Mouse (Mus musculus): ENCODE measurements around the gene Abhd14a.
A peak's percentile ranks its signal among the peaks of the same experiment; 100 is the strongest.
"Not testable (repeated sequence)": the region's sequence is repeated elsewhere in the genome, so short reads cannot be mapped to it uniquely, and the experiment has no call there.

Gene Abhd14a

DNA sequence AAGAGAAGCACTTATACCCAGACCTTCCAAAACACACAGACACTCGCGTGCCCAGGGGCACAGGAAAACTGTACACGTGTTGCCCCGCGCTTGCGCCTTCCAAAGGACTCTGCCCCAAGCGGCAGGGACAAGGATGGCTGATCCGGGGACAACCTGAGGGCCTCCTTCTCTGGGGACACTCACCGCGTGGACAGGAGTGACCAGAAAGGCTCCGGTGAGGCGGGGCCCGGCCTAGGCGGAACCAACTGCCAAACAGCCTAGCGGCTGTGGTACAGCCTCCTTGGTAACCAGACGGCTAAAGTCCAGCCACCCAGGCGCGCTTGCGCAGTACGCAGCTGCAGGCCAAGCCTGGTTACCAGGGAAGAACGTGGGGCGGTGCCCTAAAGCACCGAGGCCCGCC, at the start of gene Abhd14a, which contains the start of gene Abhd14b:
TSS of gene Abhd14a (minus strand) at position 331 of the 400 bp plus-strand sequence.
TSS of gene Abhd14b (plus strand) at position 112 of the 400 bp plus-strand sequence.
- DNase-seq (ENCODE audit: low spot score), result peak; percentile 85

DNA sequence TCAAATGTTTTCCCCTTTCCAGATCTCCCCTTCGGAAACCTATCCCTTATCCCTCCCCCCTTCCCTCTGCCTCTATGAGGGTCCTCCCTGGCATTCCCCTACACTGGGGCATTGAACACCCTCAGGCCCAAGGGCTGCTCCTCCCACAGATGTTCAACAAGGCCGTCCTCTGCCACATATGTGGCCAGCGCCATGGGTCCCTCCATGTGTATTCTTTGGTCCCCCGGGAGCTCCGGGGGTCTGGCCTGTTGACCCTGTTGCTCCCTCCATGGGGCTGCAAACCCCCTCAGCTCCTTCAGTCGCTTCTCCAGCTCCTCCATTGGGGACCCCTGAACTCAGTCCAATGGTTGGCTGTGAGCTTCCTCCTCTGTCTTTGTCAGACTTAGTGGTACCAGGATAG, 40.1 kb upstream of the Abhd14a start:
- not testable (repeated sequence) for DNase-seq (ENCODE audit: low spot score)

DNA sequence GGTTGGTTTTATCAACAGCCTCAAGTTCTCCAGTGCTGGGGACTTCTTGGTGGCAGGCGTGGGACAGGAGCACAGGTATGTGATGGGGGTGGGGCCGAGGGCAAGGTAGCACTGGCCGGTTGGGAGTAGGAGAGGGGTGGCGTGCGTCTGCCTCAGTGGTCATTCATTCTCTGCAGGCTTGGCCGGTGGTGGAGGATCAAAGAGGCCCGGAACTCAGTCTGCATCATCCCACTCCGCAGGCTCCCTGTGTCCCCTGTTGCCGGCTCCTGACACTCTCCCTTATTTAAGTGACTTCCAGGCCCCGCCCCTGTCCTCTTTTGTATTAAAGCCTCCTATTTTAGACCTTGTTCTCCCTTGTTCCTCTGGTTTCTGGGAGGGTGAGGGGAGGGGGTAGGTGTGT, 37.6 kb upstream of the Abhd14a start:
- DNase-seq (ENCODE audit: low spot score), result no peak

DNA sequence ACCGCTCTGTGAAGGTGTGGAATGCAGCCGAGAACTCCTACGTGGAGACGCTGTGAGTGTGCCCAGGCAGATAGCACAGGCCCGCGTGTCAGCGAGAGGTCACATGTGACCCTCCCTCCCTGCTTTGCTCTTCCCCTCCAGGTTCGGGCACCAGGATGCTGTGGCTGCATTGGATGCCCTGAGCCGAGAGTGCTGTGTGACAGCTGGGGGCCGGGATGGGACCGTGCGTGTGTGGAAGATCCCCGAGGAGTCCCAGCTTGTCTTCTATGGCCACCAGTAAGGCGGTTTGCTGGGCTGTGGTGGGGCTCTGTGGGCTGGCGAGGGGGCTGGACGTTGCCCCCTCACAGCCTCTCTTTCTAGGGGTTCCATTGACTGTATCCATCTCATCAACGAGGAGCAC, 36.1 kb upstream of the Abhd14a start:
- DNase-seq (ENCODE audit: low spot score), result no peak

DNA sequence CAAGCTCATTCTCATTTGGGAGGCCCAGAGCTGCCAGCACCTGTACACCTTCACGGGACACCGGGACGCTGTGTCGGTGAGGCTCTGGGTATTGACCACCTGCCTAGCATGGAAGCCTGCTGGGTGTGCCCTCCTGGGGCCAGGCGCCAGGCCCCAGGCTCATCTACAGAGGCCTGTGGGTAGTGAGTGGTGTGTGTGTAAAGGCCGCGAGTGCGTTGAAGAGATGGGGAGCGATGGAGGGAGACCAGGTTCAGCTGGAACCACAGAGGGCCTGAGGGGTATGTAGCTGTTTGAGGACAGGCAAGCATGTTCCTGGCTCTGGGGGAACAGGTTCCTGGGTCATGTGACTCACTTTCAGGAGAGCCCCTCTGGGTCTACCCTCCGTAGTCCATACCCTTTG, 35.7 kb upstream of the Abhd14a start:
- DNase-seq (ENCODE audit: low spot score), result no peak

DNA sequence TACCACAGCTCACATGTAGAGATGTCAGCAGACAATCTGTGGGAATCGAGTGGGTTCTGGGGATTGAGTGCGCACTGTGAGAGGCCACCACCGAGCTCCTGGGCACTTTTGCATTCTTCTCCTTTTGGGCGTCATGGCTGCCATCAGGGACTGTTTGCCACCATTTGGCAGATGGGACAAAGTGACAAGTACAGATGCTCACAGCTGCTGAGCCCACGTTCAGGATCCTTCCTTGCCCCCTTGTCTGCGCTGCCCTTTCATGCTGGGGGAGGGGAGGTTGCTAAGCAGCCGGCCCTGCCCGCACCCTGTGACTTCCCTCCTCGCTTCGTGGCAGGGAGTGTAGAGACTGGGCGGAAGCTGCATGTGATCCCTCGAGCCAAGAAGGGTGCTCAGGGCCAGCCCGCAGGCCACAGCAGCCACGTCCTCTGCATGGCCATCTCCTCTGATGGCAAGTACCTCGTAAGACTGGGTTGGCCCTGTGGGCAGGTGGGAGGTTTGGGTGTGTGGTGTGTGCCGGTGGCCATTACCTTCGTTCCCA, 35.2 kb upstream of the Abhd14a start:
- DNase-seq (ENCODE audit: low spot score), result no peak

DNA sequence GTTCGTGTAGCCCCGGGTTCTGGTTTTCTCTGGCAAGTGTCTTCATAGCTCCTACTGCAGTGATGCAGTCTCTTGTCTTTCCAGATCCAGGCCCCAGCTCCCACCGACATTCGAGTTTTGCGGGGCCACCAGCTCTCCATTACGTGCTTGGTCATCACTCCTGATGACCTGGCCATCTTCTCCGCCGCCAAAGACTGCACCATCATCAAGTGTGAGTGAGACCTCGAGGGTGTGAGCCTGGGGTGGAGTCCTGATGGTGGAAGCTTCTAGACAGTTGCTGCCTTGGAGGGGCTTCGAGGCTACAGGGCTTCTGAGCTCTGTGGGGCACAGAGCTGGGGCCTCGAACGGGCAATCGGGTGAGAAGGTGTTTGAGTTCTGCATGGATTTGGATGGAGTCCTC, 34.2 kb upstream of the Abhd14a start:
- no peak for DNase-seq (ENCODE audit: low spot score)

DNA sequence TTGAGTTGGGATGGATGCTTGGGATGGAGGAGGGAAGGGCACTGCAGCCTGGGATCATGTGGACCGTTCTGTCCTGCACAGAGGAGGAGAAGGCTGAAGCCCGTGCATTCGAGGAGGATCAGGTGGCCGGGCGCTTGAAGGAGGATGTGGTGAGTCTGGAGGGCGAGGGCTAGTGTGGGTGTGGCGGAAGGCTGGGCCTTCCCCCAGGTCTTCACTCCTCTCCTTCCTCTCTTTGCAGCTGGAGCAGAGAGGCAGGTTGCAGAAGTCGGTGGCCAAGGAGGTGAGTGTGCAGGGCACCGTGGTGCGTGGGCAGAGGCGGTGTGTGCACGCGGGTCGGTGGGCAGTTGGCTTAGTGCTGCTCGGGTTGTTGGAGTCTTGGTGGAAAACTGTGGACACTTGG, 33.6 kb upstream of the Abhd14a start:
- no peak for DNase-seq (ENCODE audit: low spot score)

DNA sequence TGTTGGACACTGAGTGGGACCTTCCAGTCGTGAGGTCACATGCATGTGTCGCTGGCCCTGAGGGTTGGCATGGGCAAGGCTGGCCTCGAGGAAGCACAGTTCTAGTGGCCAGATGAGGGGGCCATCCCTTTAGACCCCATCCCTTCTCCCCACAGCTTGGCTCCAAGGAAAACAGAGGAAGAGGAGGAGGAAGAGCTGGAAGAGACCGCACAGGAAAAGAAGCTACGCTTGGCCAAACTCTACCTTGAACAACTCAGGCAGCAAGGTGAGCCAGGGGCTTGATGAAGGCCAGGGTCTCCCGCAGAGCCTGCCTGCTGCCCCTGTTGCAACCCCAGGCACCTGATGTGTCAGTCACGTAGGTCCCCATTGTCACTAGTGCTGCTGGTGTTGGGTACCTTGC, 33.1 kb upstream of the Abhd14a start:
- DNase-seq (ENCODE audit: low spot score), result no peak

DNA sequence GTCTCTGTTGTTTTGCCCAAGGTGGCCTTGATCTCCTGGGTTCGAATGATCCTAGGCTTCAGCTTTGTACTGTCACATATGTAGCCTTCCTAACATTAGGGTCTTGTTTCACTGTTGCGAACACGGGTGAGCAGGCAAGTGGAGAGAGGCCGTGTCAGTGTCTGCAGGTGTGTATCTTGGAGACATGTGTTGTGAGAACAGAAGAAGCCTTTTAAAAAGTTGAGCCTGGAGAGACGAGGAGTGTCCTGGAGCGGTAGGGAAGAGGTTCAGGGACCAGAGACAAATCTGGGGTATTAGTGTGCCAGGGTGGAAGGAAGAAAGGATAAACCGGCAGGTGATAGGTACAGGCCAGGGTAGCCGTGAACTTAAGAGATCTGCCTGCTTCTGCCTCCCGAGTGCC, 30.6 kb upstream of the Abhd14a start:
- no peak for DNase-seq (ENCODE audit: low spot score)

DNA sequence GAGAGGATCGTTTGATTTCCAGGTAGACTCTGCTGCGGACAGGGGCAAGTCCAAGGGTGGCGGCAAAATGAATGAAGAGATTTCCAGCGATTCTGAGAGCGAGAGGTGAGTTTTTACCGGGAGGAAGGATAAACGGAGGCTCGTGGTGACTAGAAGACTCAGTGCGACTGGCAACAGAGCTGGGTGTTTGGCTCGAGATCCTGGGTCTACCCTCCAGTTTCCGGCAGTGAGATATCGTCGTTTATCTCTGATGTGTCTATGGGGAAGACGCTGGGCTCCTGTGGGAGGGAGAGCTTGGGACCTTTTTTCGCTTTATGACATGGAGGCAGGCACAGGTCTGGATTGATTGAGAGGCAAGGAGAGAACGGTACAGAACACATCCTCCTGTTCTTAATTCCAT, 30.2 kb upstream of the Abhd14a start:
- DNase-seq (ENCODE audit: low spot score), result no peak

DNA sequence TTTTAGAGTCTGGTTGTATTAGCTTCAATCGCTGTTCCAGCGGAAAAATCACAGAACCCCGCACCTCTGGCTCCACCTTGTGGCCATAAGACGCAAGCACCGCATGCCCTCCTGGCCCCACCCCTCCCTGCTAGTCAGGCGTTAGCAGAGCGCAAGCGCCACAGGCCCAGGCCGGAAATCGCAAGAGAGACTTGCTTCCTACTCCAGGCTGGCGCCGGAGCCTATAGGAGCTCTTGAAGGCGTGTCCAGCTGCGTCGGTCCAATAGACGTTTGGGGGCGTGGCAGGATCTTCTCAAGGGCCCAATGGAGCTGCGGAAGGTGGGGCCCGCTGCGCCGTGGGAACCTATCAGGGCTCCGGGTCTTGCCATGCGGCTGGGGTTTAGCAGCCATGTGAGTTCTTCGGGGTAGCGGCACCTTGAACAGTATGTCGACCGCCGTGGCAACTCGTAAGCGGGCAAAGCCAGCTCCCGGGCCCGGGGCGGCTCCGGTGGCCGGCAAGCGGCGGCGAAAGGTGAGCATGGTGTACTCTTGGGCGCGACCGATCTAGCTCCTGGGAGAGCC, 29.5 kb upstream of the Abhd14a start, which contains the start of gene Parp3:
TSS of gene Parp3 (minus strand) at position 26 of the 561 bp plus-strand sequence.
- DNase-seq (ENCODE audit: low spot score), result peak; percentile 96

DNA sequence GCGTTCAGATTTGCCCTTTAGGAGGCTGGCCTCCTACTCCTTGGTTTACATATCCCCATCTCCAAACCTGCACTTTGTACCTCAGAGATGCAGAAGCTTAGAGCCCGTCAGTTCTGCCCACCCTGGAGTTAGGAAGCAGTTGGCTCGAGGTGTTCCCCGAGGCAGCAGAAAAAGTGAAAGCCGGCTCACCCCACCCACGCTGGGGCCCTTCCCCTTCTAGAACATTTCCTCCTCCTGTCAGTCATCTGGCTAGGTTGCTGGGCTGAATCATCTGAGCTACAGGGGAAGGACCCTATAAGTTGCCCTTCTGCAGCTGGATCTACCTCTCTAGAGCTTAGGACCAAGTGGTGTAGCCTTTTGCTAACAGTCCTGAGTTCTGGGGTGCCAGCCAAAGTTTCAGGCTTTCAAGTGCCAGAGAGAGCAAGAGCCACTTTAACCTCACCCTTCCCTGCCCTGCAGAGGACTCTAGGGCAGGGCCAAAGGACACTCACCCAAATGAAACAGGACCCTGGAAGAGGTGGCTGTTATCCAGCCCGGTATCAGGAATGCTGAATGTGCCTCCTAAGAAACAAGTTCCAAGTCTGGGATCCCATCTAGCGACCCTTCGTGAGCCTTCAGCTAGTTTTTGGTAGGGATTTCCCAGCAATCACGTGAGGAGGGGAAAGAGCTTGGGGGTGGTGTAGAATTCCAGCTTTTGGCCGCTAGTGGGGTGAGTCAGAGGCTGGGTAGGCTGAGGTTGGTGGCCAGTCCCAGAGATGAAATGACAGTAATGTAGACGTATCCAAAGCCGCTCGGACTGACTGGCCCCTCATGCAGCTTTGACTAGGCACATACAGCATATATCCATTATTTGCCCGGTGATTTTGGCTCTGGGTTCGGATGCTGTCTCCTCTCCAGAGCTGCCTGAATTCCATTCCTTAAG, 28.8 kb upstream of the Abhd14a start:
- no peak for DNase-seq (ENCODE audit: low spot score)

DNA sequence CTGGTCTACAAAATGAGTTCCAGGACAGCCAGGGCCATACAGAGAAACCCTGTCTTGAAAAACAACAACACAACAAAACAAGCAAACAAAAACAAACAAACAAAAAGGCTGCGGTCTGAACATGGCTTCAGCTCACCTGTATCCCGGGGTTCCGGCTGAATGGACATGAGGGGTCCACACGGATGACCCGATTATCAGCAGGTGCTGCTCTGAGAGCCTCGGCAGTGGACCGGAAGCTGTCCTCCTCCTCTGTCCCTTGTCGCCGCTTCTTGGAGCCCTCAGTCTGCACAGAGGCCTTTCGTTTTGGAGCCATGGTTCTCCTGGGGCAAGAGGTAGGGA, 28.2 kb upstream of the Abhd14a start, which contains the start of gene Rrp9:
TSS of gene Rrp9 (plus strand) at position 301 of the 339 bp plus-strand sequence.
- DNase-seq (ENCODE audit: low spot score), result no peak

DNA sequence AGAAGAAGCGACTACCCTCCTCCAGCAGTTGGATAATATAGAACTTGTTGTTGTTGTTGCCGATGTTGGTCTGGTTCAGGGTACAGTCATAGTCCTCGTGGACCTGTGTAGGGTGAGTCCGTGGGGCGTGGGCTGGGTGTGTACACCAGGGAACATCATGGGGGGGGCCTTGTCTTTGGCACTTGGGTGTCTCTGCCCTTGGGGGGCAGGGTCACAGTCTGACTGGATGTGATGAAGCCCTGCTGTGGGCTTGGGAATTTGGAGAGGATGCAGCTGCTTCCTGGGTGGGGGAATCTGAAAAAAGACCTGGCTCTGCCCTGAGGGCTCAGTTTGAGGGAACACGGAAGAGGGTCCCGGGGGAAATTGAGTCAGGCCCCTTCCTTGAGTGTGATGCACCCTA, 27.6 kb upstream of the Abhd14a start:
- DNase-seq (ENCODE audit: low spot score), result no peak

DNA sequence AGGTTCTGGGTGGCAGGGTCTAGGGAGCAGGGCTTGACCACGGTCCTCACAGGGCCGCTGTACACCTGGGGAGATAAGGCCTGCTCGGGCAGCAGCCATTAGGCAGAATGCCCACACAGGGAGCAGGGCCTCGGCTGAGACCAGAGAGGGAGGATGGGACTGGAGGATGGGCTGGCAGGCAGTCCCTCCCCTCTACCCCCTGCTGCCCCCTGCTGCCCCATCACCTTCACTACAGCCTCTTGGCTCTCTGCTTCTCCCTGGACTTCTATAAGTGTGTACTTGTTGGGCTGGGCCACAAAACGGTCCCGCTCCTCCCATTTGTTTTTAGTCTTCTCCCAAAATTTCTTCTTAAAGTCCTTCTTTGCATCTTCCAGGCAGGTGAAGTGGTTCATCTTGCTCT, 27.0 kb upstream of the Abhd14a start:
- DNase-seq (ENCODE audit: low spot score), result no peak

DNA sequence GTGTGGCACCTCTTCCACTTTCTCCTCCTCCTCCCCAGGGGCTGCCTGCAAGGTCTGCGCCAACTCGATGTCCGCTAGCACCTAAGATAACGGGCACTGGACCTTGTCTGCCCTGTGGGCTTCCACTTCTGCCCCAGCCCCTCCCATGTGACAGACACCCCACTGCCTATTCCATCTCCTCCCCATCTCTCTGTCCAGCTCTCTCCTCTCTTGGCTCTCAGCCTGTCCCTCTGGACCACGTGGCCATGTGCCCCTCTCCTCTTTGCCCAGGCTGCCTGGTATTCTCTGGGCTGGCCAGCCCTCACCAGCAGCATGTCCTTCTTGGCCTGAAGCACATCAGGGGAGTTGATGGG, 26.3 kb upstream of the Abhd14a start:
- DNase-seq (ENCODE audit: low spot score), result peak; percentile 0

DNA sequence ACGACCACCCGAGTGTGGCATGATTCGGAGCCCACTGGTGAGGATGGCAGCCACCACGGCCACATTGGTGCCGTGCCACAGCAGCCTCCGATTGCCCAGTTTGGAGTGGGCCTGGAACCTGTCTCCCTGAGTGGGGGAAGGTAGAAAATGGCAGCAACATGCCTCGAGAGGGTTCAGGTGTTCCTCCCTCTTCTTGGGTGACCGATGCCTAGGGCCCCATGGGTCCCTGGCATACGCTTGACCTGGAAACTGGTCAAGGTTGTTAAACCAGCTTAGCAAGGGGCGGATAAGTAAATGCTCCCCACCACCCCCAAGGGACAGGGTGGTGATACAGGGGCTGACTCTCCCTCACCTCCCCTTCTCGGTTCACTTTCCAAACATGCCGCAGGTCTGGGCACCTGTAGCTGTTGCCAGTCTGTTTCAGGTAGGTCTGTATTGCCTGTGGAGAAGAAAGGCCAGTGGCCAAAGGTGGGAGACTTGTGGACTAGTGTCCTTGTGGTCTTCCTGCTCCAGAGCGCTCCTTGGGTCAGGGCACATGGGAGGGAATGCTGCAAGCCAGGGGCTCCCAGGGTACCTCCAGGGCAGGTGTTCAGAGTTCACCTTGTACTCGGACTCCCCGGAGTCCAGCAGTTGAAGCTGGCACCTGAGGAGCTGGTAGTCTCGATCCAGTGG, 25.7 kb upstream of the Abhd14a start:
- DNase-seq (ENCODE audit: low spot score), result peak; percentile 1

DNA sequence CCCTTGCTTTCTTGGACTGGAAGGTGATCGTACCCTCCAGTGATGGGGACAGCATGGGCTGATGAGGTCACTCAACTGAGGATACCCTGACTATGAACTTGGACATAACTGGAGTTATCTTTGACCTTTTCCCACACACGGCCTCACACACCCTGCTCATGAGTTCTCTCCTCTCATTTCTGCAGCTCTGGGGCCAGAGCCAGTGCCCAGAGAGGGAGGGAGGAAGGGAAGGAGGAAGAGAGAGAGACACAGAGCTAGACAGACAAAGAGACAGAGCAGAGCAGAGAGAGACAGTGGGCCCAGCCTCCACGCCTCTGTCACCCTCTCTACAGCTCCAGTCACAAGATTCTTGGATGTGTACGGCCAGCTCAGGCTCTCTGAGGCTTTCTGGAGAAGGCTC, 24.8 kb upstream of the Abhd14a start:
- peak; percentile 1 for DNase-seq (ENCODE audit: low spot score)

DNA sequence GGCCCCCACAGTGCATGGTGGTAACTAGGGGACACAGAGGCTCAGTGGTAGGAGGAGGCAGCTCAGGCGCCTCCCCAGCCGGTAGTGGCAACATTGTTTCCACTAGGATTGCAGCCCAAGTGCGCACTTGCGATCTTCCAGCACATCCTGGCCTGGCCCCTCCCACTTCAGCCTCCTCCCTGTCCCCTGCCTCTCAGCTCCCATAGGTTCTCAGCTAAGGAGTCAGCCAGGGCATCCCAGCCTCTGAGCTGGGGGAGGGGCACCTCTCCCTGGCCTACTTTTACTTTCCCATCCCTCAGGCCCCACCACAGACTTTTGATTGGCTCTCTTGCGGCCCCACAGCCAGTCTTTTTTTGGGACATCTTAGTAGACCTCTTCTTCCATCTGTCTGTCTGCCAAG, 24.4 kb upstream of the Abhd14a start:
- DNase-seq (ENCODE audit: low spot score), result peak; percentile 20

DNA sequence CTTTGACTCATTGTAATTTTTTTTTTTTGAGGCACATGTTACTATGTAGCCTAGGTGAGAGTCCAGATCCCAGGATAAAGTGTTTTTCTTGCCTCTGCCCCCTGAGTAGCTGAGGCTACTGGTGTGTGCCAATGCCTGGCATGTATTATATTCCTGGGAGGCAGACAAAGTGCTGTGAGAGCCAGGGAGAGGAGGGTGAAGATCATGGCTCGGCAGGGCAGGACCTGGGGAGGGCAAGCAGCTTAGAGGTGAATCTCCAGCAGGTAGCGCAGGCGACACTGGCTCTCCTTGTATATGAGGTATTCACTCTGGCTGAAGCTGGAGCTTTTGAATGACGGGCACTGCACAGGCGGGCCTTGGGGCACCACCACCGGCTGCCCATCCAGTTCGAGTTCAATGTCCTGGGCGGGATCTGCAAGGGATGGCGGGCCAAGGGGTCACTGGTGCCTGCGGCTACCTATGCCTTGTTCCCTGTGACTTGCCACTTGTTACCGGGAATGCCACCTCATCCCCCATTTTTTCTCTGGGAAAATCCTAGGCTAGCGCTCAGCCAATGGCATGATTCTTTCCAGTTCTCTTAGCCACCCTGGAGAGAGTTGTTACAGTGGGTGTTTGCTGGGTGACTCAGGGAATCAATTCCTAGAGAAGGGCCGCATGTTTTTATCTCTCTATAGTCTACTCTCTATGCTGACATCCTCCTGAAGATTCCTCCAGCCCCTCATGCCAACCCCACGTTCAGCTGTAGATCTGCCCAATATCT, 23.7 kb upstream of the Abhd14a start:
- DNase-seq (ENCODE audit: low spot score), result no peak

DNA sequence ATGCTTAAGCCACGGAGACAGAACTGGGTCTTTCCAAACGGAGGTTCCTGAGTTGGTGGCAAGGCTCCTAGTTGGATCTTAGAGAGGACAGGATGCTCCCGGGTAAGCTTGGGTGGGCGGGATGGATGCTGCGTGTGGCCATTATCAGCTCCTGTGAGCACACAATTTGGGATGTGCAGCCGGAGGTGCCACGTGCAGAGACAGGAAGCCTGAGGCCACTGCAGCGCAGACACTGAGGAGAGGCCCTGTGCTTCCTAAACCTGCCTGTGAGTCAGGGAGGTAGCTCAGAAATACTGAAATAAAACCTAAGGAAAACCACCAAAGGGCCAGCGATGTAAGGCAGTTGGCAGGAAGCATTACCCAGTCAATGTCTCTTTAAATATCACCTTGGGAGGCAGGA, 22.3 kb upstream of the Abhd14a start:
- DNase-seq (ENCODE audit: low spot score), result no peak
